Mouse (Mus musculus) ES-E14 (cell line): ENCODE results near the gene Erv3. TPM values are rescaled to one million over a fixed set of nuclear protein-coding genes. Genes with fewer than 3 reads are reported as not detected.
"Not testable (repeated sequence)": the region's sequence is repeated elsewhere in the genome, so short reads cannot be mapped to it uniquely, and the experiment has no call there.

Experiments used
- DNase-seq: peaks from one replicate; pipeline ENCODE4 v3.0.0-alpha.2; 2013; ENCODE audit warnings: low read depth, low spot score
- H3K27ac ChIP-seq: 2 replicates; pipeline ENCODE4 v1.5.1; 2012; ENCODE audit warnings: low read depth, mild to moderate bottlenecking, low read length, moderate library complexity, mixed read lengths; ENCODE audit not compliant: poor library complexity, insufficient read depth, severe bottlenecking
- H3K36me3 ChIP-seq: 2 replicates; pipeline ENCODE4 v1.6.1; 2012; ENCODE audit warnings: mild to moderate bottlenecking, low read length, moderate library complexity, mixed read lengths; ENCODE audit not compliant: control insufficient read depth, poor library complexity, insufficient read depth, severe bottlenecking
- H3K4me1 ChIP-seq, 2 experiments: fragments of 150-350 bp in 1 of 2; sonication (generic) in 1 of 2; 2 replicates each; pipeline ENCODE4 v1.6.1; 2012; ENCODE audit warnings: low read length in 2 of 2, mild to moderate bottlenecking in 1 of 2, mixed read lengths in 1 of 2; ENCODE audit not compliant: control insufficient read depth in 2 of 2, insufficient read depth in 2 of 2, poor library complexity in 1 of 2
- H3K4me3 ChIP-seq, 2 experiments: fragments of 150-350 bp in 1 of 2; sonication (generic) in 1 of 2; 2 replicates each; pipeline ENCODE4 v1.5.1; 2012; ENCODE audit warnings: low read length in 2 of 2, low read depth in 1 of 2, mild to moderate bottlenecking in 1 of 2, mixed read lengths in 1 of 2; ENCODE audit not compliant: insufficient read depth in 1 of 2, poor library complexity in 1 of 2, severe bottlenecking in 1 of 2
- H3K9ac ChIP-seq: 2 replicates; pipeline ENCODE4 v1.6.1; 2012; ENCODE audit warnings: low read depth, mild to moderate bottlenecking, low read length, mixed read lengths; ENCODE audit not compliant: poor library complexity, insufficient read depth, severe bottlenecking
- H3K9me3 ChIP-seq: fragments of 150-350 bp; sonication (generic); 2 replicates; pipeline ENCODE4 v1.6.1; 2012; ENCODE audit warnings: low read depth, mild to moderate bottlenecking, low read length; ENCODE audit not compliant: control insufficient read depth, insufficient read depth
- CHD2 ChIP-seq: IDR thresholded peaks from 2 replicates; pipeline ENCODE4 v1.6.1; 2014; ENCODE audit warnings: mild to moderate bottlenecking, low read depth, low read length, inconsistent platforms
- HCFC1 ChIP-seq: IDR thresholded peaks from 2 replicates; pipeline ENCODE4 v1.6.1; 2012; ENCODE audit warnings: low read length, inconsistent platforms, borderline replicate concordance; ENCODE audit not compliant: insufficient read depth
- MAFK ChIP-seq: IDR thresholded peaks from 2 replicates; pipeline ENCODE4 v1.6.1; 2014; ENCODE audit warnings: mild to moderate bottlenecking, low read depth, low read length, inconsistent platforms; ENCODE audit not compliant: insufficient read depth
- ZC3H11A ChIP-seq: IDR thresholded peaks from 2 replicates; pipeline ENCODE4 v1.6.1; 2012; ENCODE audit warnings: low read depth, mild to moderate bottlenecking, inconsistent platforms, low read length, borderline replicate concordance
- ZNF384 ChIP-seq: IDR thresholded peaks from 2 replicates; pipeline ENCODE4 v1.6.1; 2012; ENCODE audit warnings: low read depth, low read length, inconsistent platforms
- in situ Hi-C, 2 experiments: fragments of 600-800 bp; cut with MboI; formaldehyde crosslinking; loops; one replicate each; pipeline ENCODE4 v1.15.1; 2025; ENCODE audit warnings: low sequenced_read_pairs in 2 of 2, inconsistent platforms in 1 of 2; ENCODE audit not compliant: unreplicated experiment in 2 of 2
- total RNA-seq: library from RNA; depleted of rRNA; stranded (reverse); fragments of 300-350 nt; gene quantifications from 2 replicates; pipeline ENCODE4 v1.2.3, GENCODE M21; 2012

Erv3 gene
- total RNA-seq, 1 experiment, result not detected

DNA sequence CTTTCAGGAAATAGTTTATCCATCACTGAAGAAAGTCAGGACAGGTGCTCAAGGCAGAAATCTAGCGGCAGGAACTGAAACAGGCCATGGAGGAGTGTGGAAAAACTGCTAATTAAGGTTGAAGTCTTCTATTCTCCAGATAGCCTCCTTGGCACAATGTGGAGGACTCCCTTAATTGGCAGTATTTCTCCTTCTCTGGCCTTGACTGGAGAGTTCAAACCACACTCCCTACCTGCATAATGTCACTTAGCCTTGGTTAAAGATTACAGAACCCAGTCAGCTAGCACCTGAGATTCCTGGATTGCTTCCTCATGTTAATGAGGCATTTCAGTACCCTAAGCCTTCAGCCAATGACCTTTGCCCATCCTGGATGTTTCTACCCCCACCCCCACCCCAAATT is 25.3 kb downstream of the Erv3 start:
- H3K9ac ChIP-seq, result no peak overlapping the region
- peaks cover 2% of the 10 kb centered on the region for H3K9me3 ChIP-seq
- H3K27ac ChIP-seq, result no peak overlapping the region
- no peak overlapping the region for H3K4me3 ChIP-seq
- H3K36me3 ChIP-seq, result no peaks in the 10 kb centered on the region
- H3K4me1 ChIP-seq, result no peaks in the 10 kb centered on the region
- in situ Hi-C loops, result loop anchor here in 1 of 2 experiments (25.0 kb wide), 1 partner anchor 403 kb away; the partner anchor contains the start of gene Tmem230
- TF ChIP-seq MAFK, result no peak
- TF ChIP-seq HCFC1, result no peak
- no peak for TF ChIP-seq ZC3H11A
- no peak for TF ChIP-seq ZNF384
- no peak for TF ChIP-seq CHD2
- no peak for DNase-seq

DNA sequence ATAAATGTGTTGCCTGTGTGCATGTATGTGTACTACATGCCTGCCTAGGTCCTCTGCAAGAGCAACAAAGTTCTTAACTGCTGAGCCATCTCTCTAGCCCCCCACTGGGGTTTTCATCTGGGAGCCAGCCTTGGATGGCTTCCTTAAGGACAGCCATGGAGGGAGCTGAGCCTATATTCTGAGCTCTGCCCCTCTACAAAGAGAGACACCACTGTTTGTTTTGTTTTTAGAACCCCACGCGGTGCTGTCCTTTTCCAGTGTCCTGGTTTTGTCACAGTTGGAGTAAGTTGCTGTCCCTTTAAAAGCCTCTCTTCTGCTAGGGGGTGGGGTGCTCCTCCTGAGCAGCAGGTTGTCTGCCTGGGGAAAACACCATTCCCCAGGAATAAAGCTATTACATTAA is 27.7 kb downstream of the Erv3 start:
- H3K36me3 ChIP-seq, result no peaks in the 10 kb centered on the region
- no peak for DNase-seq
- in situ Hi-C loops, result loop anchor here in 1 of 2 experiments (25.0 kb wide), 1 partner anchor 405 kb away; the partner anchor contains the start of gene Tmem230
- H3K4me1 ChIP-seq, result no peaks in the 10 kb centered on the region
- TF ChIP-seq MAFK (no peak), ZNF384 (no peak), ZC3H11A (no peak), HCFC1 (no peak), CHD2 (no peak)
- H3K9me3 ChIP-seq, result peaks cover 2% of the 10 kb centered on the region
- no peak overlapping the region; the same call in 1 of the 2 replicates for H3K27ac ChIP-seq
- H3K4me3 ChIP-seq, result no peak overlapping the region
- H3K9ac ChIP-seq, result no peak overlapping the region

DNA sequence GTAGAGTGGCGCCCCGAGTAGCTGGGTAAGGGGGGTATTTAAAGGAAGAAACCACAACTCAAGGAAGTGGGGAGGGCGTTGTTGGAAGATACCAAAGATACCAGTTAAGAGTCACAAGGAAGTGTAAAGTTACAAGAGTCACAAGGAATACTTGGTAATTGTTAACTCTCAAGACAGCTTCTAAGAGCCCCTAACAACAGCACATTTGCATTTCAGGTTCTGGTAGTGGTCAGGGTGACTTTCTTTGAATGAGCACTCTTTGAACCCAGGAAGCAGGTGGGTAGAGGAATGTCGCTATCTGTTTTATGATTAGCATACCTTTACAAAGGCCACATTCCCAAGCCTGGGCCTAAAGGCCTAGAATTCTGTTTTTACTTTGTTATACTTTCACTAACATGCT is 28.6 kb downstream of the Erv3 start:
- not testable (repeated sequence) for H3K36me3 ChIP-seq, H3K9me3 ChIP-seq, H3K9ac ChIP-seq, H3K4me3 ChIP-seq, H3K4me1 ChIP-seq, DNase-seq
- in situ Hi-C loops, result loop anchor here in 1 of 2 experiments (25.0 kb wide), 1 partner anchor 406 kb away; the partner anchor contains the start of gene Tmem230
- H3K27ac ChIP-seq, result peak overlapping the region; percentile 63; the same call in 1 of the 2 replicates

DNA sequence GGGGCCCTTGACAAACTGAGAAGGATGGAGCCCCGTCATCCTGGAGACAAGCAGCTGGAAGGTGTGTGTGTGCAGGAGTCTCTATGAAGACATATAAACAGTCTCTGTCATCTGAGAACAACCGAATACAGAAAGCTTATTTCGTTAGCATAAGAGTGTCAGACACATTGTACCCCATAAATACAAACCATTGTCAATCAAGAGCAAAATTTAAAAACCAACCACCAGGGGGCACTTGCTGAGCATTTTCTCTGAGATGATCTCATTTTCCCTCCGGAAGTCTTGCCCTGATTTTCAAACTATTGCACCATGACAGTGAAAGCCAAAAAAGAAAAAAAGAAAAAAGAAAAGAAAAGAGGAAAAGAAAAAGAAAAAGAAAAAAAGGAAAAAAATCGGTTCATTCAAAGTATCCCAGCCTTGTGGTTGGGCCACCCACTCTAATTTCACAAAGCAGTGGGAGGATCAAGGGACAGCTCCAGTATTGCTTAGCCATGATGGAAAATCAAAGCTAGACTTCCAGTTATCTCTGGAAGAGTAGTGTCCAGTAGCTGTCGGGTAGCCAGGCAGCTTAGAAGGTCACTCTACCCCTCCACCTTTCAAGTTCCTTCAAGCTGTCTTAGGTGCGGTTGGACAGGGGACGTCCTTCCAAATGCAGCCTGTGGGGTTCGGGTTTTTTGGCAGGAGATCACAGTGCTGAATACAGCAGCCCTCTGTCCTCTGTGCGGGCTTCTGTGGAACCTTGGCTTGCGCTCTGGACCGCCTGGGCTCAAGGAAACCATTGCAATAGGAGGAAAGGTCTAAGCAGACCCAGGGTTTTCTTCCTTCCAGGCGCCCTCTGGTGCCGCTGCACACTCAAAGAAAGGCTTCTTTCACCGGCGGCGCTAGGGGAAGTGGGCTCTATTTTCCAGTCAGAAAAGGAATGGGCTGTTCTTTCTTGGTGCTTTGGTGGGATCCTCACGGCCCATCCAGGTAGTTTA is 31.3 kb downstream of the Erv3 start:
- Histone ChIP-seq H3K36me3 (no peaks in the 10 kb centered on the region), H3K27ac (no peak overlapping the region), H3K4me3 (peak overlapping the region in 1 of 2 experiments; percentile 32; a peak in 1 of 4 replicates), H3K9me3 (peaks cover 2% of the 10 kb centered on the region), H3K9ac (no peak overlapping the region), H3K4me1 (no peaks in the 10 kb centered on the region)
- in situ Hi-C loops, result loop anchor here in 1 of 2 experiments (25.0 kb wide), 1 partner anchor 409 kb away; the partner anchor contains the start of gene Tmem230
- no peak for DNase-seq
- TF ChIP-seq ZNF384 (no peak), ZC3H11A (no peak)
